Mouse (Mus musculus): Measurements from ENCODE around the gene Cebpzos. TPM values are rescaled to one million over a fixed set of nuclear protein-coding genes. Genes with fewer than 3 reads are reported as not detected.

Gene Cebpzos
- polyA plus RNA-seq, 1 experiment from 2014 or later = 83.0 TPM

DNA sequence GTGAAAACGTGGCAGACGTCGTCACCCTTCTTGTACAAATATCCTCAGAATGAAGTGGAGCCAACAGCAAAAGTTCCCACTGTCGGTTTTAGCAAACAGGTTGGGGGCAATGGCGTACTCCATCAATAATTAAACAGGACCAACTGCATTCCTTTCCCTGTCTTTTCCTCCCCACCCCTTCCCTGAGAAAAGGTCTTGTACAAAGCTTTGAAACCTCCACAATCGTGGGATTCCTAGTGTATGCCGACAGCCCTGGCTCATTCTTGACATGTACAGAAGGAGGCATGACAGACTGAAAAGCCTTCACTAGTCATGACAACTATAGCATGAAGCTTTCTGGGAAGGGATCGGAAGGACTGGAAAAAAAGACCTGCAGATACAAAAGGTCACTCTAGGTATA is 36.9 kb downstream of the Cebpzos start:
- Histone ChIP-seq H3K27me3 (ENCODE audit: control insufficient read depth, insufficient read depth, low read length) (no peaks in the 10 kb centered on the region), H3K4me1 (ENCODE audit: control insufficient read depth, insufficient read depth, low read length) (no peaks in the 10 kb centered on the region), H3K9ac (ENCODE audit: low read length) (no peak overlapping the region), H3K9me3 (replicated peaks; ENCODE audit: control insufficient read depth, low read length) (no peaks in the 10 kb centered on the region), H3K4me3 (ENCODE audit: low read length) (no peak overlapping the region), H3K4me2 (ENCODE audit: low read depth, low read length) (no peak overlapping the region), H3K36me3 (ENCODE audit: control insufficient read depth, insufficient read depth) (peaks cover 53% of the 10 kb centered on the region), H3K27ac (ENCODE audit: low read length) (no peak overlapping the region)
- WGBS = 83% methylated on average over 8 of the region's 8 CpGs
- no peak for ATAC-seq (replicated peaks; ENCODE audit: extremely low read depth, insufficient read depth, low FRiP score)

DNA sequence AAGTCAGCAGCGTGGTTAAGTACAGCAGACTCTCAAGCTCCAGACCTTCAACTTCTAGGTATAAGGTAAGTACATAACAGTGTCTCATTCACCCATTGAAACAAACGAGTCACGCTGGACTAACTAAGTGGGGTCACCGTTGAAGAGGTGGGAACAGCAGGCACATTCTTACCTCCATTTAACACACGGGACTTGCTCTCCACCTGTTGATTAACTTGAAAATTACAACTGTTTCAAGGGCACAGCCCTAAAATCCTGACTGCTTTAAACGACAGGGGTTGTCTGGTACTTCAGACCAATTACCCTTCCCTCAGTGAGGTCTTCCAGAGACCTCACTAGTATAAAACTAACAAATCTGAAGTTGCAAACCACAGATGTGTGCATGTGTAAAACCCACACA is 43.2 kb downstream of the Cebpzos start:
- no peaks in the 10 kb centered on the region for H3K27me3 ChIP-seq (ENCODE audit: control insufficient read depth, insufficient read depth, low read length)
- no peaks in the 10 kb centered on the region for H3K4me1 ChIP-seq (ENCODE audit: control insufficient read depth, insufficient read depth, low read length)
- 67% methylated on average over 6 of the region's 6 CpGs for WGBS
- no peak for ATAC-seq (replicated peaks; ENCODE audit: extremely low read depth, insufficient read depth, low FRiP score)
- no peak overlapping the region for H3K9ac ChIP-seq (ENCODE audit: low read length)
- H3K4me3 ChIP-seq (ENCODE audit: low read length) = no peak overlapping the region
- H3K9me3 ChIP-seq (replicated peaks; ENCODE audit: control insufficient read depth, low read length) = no peaks in the 10 kb centered on the region
- no peak overlapping the region for H3K4me2 ChIP-seq (ENCODE audit: low read depth, low read length)
- no peak overlapping the region for H3K27ac ChIP-seq (ENCODE audit: low read length)
- H3K36me3 ChIP-seq (ENCODE audit: control insufficient read depth, insufficient read depth) = peaks cover 44% of the 10 kb centered on the region

DNA sequence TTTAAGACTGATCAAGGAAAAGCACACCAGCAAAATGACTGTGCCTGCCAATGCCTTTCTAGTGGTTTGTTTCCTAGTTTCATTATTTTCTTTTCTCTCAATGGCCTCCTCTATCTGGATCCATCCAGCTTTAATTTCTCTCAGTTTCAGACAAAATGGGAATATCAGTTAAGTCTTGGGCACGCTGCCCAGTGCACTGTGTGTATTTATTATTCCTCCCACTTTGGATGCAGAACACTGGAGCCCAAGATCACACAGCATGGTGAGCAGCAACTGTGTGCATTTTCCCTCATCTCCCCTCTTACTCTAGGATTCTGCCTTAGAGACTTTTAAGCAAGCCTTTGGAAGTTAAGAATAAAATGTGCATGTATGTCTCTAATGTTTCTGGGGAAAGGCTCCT is 48.1 kb downstream of the Cebpzos start:
- Histone ChIP-seq H3K4me2 (ENCODE audit: low read depth, low read length) (no peak overlapping the region), H3K4me3 (ENCODE audit: low read length) (no peak overlapping the region), H3K27me3 (ENCODE audit: control insufficient read depth, insufficient read depth, low read length) (no peaks in the 10 kb centered on the region), H3K9me3 (replicated peaks; ENCODE audit: control insufficient read depth, low read length) (no peaks in the 10 kb centered on the region), H3K27ac (ENCODE audit: low read length) (no peak overlapping the region), H3K9ac (ENCODE audit: low read length) (no peak overlapping the region), H3K36me3 (ENCODE audit: control insufficient read depth, insufficient read depth) (peaks cover 31% of the 10 kb centered on the region), H3K4me1 (ENCODE audit: control insufficient read depth, insufficient read depth, low read length) (no peaks in the 10 kb centered on the region)
- no peak for ATAC-seq (replicated peaks; ENCODE audit: extremely low read depth, insufficient read depth, low FRiP score)
- 77% methylated on average over 1 of the region's 1 CpGs for WGBS

DNA sequence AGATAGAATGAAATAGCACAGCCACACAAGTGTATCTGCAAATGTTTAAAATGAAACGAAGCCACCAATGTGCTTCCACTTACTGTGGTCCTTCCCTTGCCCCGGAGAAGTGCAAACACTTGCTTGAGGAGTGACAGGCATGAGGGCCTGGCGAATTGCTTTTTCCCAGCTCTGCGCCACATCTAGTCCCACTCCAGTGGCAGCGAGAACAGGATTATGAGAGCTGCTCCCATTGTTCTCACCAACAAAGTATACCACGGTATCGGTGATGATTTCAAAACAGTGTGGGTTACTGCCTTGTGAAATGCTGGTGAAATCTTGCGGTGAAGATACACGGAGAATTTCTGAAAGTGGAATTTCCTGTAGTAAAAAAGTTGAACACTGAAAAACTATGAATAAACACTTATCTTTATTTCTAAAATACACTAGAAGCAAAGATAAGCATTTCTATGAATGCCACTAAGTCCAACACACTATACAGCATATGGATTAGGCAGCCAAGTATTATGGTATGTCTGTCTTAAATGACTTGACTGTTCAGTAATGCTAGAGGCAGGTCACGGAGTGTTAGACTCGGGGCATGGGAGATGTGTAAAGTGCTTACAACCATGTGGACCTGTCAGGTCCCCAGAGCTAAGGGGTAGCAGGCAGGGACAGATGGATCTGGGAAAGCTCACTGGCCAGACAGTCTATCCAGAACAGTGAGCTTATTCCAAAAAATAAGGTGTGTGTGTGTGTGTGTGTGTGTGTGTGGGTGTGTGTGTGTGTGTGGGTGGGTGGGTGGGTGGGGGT is 50.0 kb downstream of the Cebpzos start:
- no peak overlapping the region for H3K9ac ChIP-seq (ENCODE audit: low read length)
- H3K4me2 ChIP-seq (ENCODE audit: low read depth, low read length) = no peak overlapping the region
- H3K4me1 ChIP-seq (ENCODE audit: control insufficient read depth, insufficient read depth, low read length) = no peaks in the 10 kb centered on the region
- no peaks in the 10 kb centered on the region for H3K9me3 ChIP-seq (replicated peaks; ENCODE audit: control insufficient read depth, low read length)
- WGBS = 80% methylated on average over 11 of the region's 11 CpGs
- no peak overlapping the region for H3K27ac ChIP-seq (ENCODE audit: low read length)
- no peak overlapping the region for H3K4me3 ChIP-seq (ENCODE audit: low read length)
- H3K36me3 ChIP-seq (ENCODE audit: control insufficient read depth, insufficient read depth) = peaks cover 25% of the 10 kb centered on the region
- H3K27me3 ChIP-seq (ENCODE audit: control insufficient read depth, insufficient read depth, low read length) = no peaks in the 10 kb centered on the region
- no peak for ATAC-seq (replicated peaks; ENCODE audit: extremely low read depth, insufficient read depth, low FRiP score)

DNA sequence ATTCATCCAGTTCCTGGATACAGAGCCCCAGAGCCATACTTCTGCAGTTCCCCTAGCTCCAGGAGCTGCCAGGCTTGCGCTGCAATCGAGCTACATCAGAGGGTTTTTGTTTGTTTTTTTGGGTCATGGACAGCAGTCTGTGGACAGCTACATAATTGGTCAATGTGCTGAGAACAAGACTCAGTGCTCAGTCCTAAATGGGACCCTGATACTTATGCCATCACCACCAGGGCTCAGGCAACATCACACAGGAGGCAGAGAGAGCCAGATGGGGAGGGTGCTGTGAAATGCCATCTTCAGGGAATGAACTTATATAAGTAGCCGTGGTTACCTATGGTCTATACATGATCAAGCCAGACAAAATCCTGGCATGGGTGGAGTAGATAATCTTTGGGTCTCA is 52.2 kb downstream of the Cebpzos start:
- Histone ChIP-seq H3K27me3 (ENCODE audit: control insufficient read depth, insufficient read depth, low read length) (no peaks in the 10 kb centered on the region), H3K4me3 (ENCODE audit: low read length) (no peak overlapping the region), H3K4me1 (ENCODE audit: control insufficient read depth, insufficient read depth, low read length) (no peaks in the 10 kb centered on the region), H3K9me3 (replicated peaks; ENCODE audit: control insufficient read depth, low read length) (no peaks in the 10 kb centered on the region), H3K4me2 (ENCODE audit: low read depth, low read length) (no peak overlapping the region), H3K9ac (ENCODE audit: low read length) (no peak overlapping the region), H3K36me3 (ENCODE audit: control insufficient read depth, insufficient read depth) (peaks cover 24% of the 10 kb centered on the region), H3K27ac (ENCODE audit: low read length) (no peak overlapping the region)
- 86% methylated on average over 3 of the region's 3 CpGs for WGBS
- no peak for ATAC-seq (replicated peaks; ENCODE audit: extremely low read depth, insufficient read depth, low FRiP score)

Other genes starting within 250 kb of the Cebpzos start
- gene Strn, start 179.3 kb upstream of the Cebpzos start, polyA plus RNA-seq (2015; fragmentation: Nextera tagmentation; extraction: Ambion mirVana) = 12.4 and 12.7 TPM in 2 replicates
- 24.7 and 28.7 TPM in 2 replicates for gene Heatr5b, start 81.1 kb upstream of the Cebpzos start, polyA plus RNA-seq (2015; fragmentation: Nextera tagmentation; extraction: Ambion mirVana)
- gene Gpatch11, start 80.9 kb upstream of the Cebpzos start, polyA plus RNA-seq (2015; fragmentation: Nextera tagmentation; extraction: Ambion mirVana) = 38.5 and 43.7 TPM in 2 replicates
- 9.6 and 10.4 TPM in 2 replicates for gene Eif2ak2, start 33.9 kb upstream of the Cebpzos start, polyA plus RNA-seq (2015; fragmentation: Nextera tagmentation; extraction: Ambion mirVana)
- gene Sult6b1, start 9.5 kb upstream of the Cebpzos start, polyA plus RNA-seq (2015; fragmentation: Nextera tagmentation; extraction: Ambion mirVana) = 0.16 and 0.17 TPM in 2 replicates
- 25.3 and 29.8 TPM in 2 replicates for gene Cebpz, start 20.6 kb downstream of the Cebpzos start, polyA plus RNA-seq (2015; fragmentation: Nextera tagmentation; extraction: Ambion mirVana)
- gene Ndufaf7, start 20.6 kb downstream of the Cebpzos start, polyA plus RNA-seq (2015; fragmentation: Nextera tagmentation; extraction: Ambion mirVana) = 63.5 and 66.1 TPM in 2 replicates
- 23.1 and 24.0 TPM in 2 replicates for gene Prkd3, start 104.3 kb downstream of the Cebpzos start, polyA plus RNA-seq (2015; fragmentation: Nextera tagmentation; extraction: Ambion mirVana)
- 18.6 and 24.8 TPM in 2 replicates for gene Qpct, start 135.4 kb downstream of the Cebpzos start, polyA plus RNA-seq (2015; fragmentation: Nextera tagmentation; extraction: Ambion mirVana)

Measured in heart, embryonic 16.5 days (tissue).